Mouse (Mus musculus) yolk sac, embryonic 10.5 days (tissue): ENCODE measurements around the gene Nprl2.
A peak's percentile ranks its signal among the peaks of the same experiment; 100 is the strongest.

Source experiments
- DNase-seq: peaks from one replicate; pipeline ENCODE4 v3.0.0-alpha.2; 2017; ENCODE audit warnings: low spot score

The Nprl2 gene

DNA sequence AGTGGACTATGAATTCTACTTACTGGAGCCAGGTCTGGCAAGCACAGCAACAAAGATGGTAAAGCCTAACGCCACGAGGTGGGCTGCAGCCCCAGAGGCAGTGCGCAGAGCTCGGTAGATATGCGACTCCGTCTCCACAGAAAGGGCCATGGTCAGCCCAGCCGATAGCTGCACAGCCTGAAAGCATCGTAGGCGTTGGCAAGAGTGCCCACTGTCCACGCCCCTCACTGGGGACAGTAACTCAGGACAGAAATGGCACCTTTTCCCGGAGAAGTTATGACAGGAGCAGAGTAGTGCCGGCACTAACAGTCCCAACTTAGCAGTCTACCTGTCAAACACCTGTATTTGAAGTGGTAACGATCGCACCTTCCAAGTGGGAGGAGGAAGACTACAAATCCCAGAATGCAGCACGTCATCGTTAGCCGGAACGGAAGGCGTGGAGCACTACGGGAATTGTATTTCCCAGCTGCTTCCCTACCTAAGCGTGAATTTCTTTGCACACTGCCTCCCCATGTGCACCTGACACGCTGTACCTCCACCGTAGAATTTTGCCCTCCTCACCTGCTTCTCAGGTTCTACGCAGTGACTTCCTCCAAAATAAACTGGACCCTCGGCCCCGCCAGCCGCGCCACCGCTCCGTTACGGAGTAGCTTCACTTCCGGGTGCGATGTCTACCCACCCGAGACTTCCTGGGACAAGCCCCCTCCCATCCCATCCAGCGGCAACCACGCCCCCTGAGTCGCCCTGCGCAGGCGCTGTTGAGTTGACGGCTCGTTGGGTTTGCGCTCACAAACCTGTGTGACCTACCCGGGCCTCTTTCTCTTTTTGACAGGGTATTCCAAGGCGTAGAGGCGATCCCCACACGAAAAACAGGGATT, at the start of gene Nprl2, which contains the start of gene Cyb561d2:
Gene Nprl2 (plus strand): TSS at position 753 of the 878 bp plus-strand sequence.
Gene Cyb561d2 (minus strand): TSS at position 720 of the 878 bp plus-strand sequence.
- DNase-seq, result peak; percentile 96

- DNase-seq, result no peak
Observed at GRCm38 (mm10) chr9:107493511-107493910, 48.5 kb upstream of the Nprl2 start.

- DNase-seq, result no peak
Observed at GRCm38 (mm10) chr9:107494238-107494637, 47.8 kb upstream of the Nprl2 start.

- DNase-seq, result no peak
Observed at GRCm38 (mm10) chr9:107496359-107496758, 45.7 kb upstream of the Nprl2 start.

DNA sequence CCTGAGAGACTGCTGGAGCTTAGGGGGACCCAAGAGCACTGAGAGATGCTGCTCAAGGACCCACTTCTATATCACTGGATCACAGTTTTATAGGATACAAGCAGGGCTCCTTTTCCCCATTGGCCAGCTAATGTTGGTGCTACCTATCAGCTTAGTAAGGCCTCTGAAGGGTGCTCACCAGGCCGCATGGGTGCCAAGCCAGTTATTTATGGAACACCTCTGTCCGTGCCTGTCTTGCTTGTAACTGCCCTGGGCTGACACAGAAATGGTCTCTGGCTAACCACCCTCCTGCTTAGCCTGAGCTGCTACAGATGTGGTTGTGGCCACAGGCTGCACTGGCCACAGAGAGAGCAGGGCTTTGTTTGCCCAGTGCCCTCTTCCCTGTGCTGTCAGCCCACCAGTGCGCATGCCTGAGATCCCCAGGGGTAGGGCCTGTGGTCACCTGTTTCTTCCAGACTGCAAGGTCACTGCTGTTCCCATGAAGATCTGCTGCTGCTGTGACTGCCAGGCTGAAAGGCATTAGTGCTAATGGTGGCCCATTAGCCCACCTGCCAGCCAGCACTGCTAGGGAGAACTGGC, 41.2 kb upstream of the Nprl2 start:
- no peak for DNase-seq

DNA sequence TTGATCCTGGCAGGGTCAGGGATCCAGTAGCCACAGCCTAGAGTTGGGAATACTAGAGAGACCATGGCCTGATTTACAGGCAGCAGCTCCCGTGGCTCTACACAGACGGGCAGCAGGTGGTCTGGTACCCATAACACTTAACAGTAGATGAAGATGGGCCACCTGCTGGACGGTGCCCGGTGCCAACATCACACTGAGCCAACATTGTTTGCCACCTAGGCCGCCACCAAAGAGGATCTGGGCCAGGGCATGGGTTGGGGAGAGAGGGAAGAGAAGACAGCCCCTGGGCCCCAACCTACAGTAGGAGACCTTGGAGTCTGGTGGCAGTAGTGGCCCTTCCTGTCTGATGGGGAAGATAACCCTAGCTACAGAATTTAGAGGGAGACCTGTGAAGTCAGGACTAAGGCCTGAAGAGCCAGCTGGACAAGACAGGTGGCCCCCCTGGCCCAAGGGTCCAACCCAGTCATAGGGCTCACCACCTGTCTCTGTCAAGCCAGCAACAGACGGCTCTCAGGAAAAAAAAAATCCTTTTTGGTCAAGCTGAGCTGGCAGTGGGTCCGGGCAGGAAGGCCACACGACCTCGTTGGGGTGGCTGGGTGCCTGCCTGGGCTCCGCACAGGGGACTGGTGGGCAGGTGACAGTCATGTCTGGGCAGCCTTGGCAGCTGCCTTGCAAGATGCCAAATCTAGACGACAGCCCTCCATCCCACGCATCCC, 39.7 kb upstream of the Nprl2 start:
- DNase-seq, result no peak

GRCm38 (mm10) chr9:107504662-107505537, 37.1 kb upstream of the Nprl2 start:
- no peak for DNase-seq

- no peak for DNase-seq
Observed at GRCm38 (mm10) chr9:107508266-107508665, 33.8 kb upstream of the Nprl2 start.

GRCm38 (mm10) chr9:107510384-107511100, 31.5 kb upstream of the Nprl2 start:
- DNase-seq, result no peak

- DNase-seq, result no peak
Observed at GRCm38 (mm10) chr9:107511436-107511835, 30.6 kb upstream of the Nprl2 start.

DNA sequence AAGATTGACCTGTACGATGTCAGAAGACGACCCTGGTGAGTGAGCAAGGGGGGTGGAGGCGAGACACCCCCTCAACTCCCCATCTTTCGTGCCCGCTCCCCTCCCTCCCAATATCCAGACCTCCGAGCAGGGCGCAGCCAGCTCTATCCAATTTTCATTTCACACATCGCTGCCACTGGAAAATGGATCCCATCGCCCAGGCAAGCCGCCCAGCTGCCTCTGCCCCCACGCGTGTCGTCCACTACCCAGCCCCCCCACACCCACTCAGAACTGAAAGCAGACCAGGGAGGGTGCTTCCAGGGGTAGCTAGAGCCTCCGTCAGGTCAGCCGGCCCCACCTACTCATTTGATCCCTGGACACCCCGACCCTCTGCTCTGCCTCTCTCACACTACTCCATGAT, 29.7 kb upstream of the Nprl2 start:
- no peak for DNase-seq

GRCm38 (mm10) chr9:107514303-107514955, 27.6 kb upstream of the Nprl2 start:
- peak; percentile 70 for DNase-seq

- no peak for DNase-seq
Observed at GRCm38 (mm10) chr9:107520331-107520730, 21.7 kb upstream of the Nprl2 start.

- no peak for DNase-seq
Observed at GRCm38 (mm10) chr9:107521190-107521589, 20.8 kb upstream of the Nprl2 start.

- DNase-seq, result no peak
Observed at GRCm38 (mm10) chr9:107521711-107522399, 20.2 kb upstream of the Nprl2 start.

DNA sequence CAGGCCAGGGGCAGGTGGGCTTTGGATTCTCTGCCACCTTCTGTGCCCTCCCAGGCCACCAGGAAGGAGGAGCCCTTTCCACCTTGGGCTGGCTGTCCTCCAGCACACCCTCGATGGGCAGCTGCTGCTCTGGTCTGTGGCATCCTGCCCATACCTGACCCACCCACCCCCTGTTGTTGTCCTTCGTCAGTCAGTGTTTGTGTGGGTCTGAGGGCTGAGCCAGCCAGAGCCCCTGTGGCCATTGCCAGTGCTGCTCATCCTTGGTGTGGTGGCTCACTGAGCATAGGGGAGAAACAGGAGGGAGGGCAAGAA, 19.7 kb upstream of the Nprl2 start:
- DNase-seq, result no peak

DNA sequence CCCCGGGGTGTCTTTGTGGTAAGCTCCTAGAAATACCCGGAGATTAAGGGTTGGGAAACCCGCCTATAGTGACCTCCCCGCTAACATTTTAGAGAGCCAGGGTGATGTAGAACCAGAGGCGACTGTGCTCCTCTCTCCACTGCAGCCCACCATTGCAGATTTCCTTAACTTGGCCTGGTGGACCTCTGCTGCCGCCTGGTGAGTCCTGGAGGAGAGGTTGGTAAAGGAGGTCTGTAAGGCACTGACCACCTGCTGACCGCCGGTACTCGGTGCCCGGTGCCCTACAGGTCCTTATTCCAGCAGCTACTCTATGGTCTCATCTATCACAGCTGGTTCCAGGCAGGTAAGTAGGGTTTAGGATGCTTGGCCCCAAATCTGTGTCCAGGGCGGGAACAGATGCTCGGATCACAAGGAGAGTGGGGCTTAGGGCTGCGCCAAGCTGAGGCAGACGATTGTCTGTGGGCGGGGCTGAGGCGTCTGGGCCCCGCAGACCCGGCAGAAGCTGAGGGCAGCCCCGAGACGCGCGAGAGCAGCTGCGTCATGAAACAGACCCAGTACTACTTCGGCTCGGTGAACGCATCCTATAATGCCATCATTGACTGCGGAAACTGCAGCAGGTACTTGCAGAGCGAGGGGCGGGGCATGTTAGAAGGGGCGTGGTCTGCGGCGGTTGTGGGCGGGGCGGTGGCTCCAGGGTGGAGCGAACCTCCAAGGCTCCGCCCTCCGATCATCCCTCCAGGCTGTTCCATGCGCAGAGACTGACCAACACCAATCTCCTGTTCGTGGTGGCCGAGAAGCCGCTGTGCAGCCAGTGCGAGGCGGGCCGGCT, 15.6 kb upstream of the Nprl2 start:
- DNase-seq, result peak; percentile 87

- peak; percentile 94 for DNase-seq
Observed at GRCm38 (mm10) chr9:107533791-107534407, 8.1 kb upstream of the Nprl2 start, which contains the start of gene Tmem115. Tmem115 (plus strand) TSS chr9:107533945.
